Mouse (Mus musculus) gastrocnemius, postnatal 14 days (tissue): ENCODE results near the gene Trnt1. TPM values are rescaled to one million over a fixed set of nuclear protein-coding genes. Genes with fewer than 3 reads are reported as not detected.

Experiments
- total RNA-seq, 2 experiments: library from RNA; stranded (reverse); gene quantifications; 2 replicates each; pipeline ENCODE4 v1.2.3; 2021

The Trnt1 gene
- total RNA-seq, 2 experiments from 2014 or later, result 22.8 to 28.0 TPM

Other genes starting within 250 kb of the Trnt1 start
- not detected for gene Il5ra, start 20.1 kb upstream of the Trnt1 start, total RNA-seq
- 10 to 100 TPM; 28.4 to 33.6 TPM for gene Crbn, start 31.0 kb downstream of the Trnt1 start, total RNA-seq